Mouse (Mus musculus): ENCODE measurements at regions not wholly inside any gene's neighbourhood (a gene's known extent, or its start where the extent isn't known, plus 50 kb on each side); places are given as distances from the start of the nearest gene placed in this dataset.
"Not testable (repeated sequence)": the region's sequence is repeated elsewhere in the genome, so short reads cannot be mapped to it uniquely, and the experiment has no call there.

DNA sequence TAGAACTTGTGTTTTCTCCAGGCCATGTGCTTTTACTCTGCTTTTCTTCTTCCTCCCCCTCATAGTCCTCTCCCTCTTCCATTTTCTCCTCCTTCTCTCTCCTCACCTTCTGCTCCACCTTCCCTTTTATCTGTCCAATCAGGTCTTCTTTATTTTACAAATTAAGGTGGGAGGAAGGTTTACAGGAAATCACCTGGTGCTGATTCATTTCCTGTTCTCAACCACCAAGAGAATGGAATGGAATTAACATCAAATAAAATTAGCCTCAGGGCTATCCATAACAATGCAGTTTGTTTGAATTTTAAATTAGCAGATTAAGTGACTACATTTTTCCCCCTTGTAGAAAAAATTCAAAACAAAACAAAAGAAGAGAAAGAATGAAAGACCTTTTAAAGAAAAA is 414.3 kb upstream of the Slc39a10 start:
- no peak for DNase-seq (ENCODE audit: extremely low read depth, low read depth, low spot score)

DNA sequence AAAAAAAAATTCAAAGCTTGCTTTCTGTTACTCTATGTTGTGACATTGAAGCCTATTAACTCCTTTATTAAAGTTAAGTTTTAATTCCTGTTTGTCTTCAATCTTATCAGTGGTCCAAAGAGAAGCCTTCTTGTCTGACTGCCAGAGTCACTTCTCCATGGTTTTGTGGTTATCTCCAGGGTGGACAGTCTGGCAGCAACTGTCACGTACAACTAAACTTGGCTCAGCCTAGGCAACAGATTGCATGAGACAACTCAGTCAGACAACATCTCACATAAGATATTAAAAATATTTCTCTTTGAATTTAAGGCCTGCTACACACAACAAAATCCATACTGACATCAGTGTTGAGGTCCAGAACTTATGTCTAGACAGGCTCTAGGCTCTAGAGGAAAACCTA is 406.7 kb upstream of the Slc39a10 start:
- no peak for DNase-seq (ENCODE audit: extremely low read depth, low read depth, low spot score)

DNA sequence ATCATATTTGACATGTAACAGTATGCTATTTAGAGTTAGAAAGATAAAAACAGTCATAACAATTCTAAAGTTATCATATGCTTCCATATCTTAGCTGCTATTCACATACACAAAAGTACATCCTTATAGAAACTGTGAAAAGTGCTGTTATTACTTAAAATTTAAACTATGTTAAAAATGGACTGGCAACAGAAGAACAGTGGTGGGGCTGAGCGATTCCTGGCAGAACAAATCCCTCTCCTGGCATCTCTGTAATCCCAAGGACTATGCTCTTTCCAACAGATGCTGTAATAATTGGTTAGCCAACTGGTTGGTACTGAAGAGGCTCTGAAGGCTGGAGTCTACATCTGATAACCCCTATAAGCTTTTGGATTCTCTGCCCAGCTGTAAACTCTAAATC is 393.0 kb upstream of the Slc39a10 start:
- DNase-seq (ENCODE audit: extremely low read depth, low read depth, low spot score), result peak; percentile 26

DNA sequence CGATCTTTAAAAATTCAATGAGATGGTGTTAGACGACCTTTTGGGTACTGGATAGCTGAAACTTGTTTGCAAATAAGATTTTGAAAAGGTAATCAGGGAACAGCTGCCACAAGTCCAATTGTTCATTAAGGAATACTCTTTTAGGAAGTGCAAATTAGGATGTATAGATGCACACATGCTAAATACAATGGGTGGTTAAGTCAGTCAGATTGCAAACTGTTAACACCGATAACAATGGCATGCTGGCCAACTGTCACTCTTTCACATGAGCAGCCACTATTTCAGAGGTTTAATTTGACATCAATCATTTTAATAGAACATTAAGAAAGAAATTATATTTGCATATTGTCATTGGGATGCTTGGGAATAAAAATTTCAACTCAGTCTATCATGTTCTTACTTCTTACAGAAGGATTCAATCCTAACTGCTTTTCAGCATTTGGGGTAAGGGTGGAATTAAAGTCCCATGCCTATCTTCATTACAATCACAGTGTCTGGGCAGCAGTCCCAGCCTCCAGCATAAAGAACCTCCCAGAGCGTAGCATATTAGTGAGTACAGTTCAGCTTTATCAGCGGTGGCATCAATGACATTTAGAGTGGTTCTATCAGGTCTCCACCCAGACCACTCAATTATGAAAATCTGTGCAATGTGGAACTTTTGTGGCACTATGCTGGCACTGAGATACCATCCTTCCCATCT is 385.8 kb upstream of the Slc39a10 start:
- no peak for DNase-seq (ENCODE audit: extremely low read depth, low read depth, low spot score)

DNA sequence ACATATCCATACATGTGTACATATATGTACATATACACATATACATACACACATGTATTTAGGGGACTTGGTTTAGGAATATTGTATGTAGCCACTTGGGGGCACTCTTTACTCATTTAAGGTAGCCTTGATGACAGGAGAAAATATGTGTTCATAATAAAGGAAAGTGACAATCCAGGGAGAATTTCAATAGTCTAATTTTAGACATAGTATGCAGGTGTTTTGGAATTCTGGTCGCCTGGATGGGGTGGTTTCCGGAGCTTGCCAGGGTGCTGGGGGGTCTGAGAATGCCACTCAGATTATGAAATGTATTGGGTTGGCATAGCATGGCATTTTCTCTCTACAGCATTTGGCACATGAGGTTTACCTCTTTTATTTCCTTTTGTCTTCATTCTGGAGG is 385.2 kb upstream of the Slc39a10 start:
- no peak for DNase-seq (ENCODE audit: extremely low read depth, low read depth, low spot score)

DNA sequence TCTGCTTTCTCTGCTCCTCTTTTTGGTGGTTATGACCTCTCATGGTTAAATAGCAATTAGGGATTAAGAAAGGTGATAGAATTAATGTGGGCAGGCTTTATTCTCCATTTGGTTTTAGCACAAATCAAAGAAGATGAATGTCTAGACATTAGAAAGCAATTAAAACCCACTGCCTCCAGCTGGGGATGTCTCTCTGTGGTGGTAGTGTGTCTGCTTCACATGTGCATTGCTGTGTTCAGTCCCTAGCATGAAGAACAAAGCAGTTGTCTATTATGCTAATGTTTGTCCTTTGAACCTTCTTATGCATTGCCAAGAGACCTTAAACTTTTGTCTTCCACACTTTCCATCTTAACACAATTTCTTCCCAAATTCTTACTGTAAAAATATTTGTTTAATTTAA is 379.5 kb upstream of the Slc39a10 start:
- DNase-seq (ENCODE audit: extremely low read depth, low read depth, low spot score), result no peak

DNA sequence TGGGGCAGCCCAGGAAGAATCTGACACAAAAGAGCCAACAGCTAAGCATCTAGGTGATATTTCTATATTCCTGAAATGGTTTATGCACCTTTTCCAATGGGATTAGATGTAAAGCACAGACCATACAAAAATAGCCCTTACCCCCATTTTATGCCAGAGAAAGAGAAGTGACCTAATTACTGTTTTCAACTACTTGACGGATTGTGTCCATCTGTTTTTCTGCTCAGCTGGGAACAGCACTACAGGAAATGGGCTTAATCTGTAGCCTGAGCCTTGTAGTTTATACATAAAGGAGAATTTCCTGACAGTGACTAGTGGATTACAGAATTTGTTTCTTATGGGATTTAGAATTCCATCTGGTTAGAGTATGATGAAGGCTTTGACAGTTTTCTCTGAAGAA is 371.0 kb upstream of the Slc39a10 start:
- DNase-seq (ENCODE audit: extremely low read depth, low read depth, low spot score), result no peak

DNA sequence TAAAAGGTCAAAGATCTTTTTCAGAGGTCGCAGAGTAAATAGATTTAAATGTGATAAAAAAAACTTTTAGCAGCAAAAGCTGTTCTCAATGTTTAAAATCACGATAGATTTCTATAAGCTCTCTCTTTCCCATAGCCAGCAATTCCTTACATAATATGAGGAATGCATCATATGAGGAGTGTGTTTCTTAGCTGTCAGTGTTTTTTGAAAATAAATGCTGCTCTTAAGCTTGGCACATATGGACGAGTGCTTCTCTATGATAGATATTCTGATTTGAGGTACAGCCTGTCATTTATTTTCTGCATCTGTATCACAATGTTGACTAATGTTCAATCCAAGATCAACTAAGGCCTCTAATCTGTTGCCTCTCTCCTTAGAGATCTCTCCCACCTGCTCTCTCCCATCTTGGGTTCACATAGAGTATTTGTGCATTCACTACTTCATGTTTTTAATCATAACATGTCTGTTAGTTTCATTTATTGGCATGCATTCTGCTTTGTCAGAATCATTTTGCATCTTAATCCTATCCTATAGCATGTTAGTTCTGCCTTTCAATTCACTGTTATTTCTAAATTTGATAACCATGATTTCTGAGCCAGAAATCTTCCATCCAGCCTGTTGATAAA is 369.0 kb upstream of the Slc39a10 start:
- DNase-seq (ENCODE audit: extremely low read depth, low read depth, low spot score), result no peak

DNA sequence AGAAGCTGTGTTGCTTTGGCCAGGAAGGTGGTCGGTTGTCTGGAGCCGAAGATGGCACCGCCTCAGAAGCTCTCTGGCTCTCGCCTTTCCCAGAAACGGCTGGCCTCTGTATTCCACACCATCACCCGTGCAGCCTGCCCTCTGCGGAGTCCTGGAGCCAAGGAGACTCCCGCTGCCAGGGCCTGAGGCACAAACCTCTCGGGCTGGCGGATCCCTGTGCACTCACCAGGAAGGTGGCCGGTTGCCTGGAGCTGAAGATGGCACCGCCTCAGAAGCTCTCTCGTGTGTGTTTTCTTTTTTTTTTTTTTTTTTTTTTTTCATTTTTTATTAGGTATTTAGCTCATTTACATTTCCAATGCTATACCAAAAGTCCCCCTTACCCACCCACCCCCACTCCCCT is 358.1 kb upstream of the Slc39a10 start:
- not testable (repeated sequence) for DNase-seq (ENCODE audit: extremely low read depth, low read depth, low spot score)

DNA sequence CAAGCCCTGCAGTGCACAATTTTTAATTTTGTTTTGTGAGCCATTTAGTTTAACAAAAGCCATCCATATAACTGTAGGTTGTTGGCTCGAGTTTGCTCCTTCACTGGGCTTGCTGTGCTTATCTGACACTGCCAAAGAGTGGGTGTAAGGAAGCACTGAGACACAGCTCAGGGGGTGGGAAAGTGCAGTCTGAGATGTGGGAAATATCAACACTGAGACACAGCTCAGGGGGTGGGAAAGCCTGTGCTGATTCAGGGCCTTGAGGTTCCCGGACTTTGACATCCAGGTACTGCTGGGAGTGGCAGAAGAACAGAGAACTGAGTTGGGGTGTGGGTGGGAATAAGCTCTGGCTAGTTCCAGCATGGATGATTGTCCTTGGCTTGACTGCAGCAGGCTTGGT is 324.4 kb upstream of the Slc39a10 start:
- no peak for DNase-seq (ENCODE audit: extremely low read depth, low read depth, low spot score)

DNA sequence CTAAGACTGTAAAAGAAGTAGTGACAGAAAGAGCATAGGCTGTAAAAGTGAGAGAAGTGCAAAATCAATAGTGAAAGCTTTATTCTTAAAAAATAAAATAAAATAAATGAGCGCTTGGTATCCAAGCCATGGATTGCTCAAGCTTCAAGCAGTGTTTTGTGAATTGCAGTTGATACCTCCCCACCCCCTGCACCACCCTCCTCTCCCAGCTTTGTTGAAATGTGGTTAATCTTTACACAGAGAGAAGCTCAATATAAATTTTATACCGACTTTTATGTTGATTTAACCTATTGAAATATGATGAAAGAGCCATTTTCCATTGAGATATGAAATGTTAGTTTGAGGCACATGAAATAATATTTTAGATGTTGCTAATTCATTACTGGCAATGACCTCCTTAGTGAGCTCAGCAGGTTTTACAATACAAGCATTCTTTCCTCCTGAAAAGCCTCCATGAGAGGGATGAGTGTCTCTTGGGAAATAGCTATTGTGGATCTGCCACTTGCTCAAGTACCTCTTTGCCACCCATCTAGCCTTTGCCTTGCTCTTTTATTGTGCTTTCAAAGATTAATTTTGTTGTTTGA is 323.9 kb upstream of the Slc39a10 start:
- no peak for DNase-seq (ENCODE audit: extremely low read depth, low read depth, low spot score)

DNA sequence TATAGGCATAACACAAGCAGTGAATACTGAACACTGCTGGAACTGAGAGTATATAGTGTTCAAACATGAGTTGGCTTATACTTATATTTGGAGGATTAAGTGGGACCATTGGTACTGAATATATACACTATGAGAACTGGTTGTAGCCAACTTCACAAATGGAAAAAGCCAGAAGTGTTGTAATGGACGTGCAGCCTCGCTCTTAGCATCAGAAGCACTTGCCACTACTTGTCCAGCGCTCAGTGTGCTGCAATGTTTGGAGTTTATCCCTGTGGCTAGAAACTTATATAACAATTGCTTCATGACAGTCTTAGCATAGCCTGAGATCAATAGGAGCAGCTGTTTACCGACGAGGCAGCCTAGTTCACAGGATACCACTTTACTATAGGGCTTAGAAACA is 320.8 kb upstream of the Slc39a10 start:
- DNase-seq (ENCODE audit: extremely low read depth, low read depth, low spot score), result peak; percentile 96

DNA sequence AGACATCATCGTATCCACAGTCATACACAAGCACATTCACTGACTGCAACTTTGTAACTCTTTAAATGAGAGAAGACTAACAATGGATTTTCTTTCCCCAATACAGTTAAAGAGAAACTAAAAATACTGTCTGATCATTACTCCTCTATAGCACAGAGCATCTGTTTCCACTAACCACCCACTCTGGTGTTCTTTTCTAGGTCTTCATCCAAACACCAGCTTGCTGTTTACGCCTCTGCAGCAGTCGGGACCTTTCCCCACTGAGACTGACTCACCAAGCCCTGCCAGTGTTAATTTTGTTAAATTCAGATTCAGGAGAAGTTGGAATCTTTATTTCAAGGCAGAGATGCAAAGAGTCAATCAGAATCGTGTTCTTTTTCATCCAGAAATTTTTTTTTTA is 300.3 kb upstream of the Slc39a10 start:
- DNase-seq (ENCODE audit: extremely low read depth, low read depth, low spot score), result no peak

DNA sequence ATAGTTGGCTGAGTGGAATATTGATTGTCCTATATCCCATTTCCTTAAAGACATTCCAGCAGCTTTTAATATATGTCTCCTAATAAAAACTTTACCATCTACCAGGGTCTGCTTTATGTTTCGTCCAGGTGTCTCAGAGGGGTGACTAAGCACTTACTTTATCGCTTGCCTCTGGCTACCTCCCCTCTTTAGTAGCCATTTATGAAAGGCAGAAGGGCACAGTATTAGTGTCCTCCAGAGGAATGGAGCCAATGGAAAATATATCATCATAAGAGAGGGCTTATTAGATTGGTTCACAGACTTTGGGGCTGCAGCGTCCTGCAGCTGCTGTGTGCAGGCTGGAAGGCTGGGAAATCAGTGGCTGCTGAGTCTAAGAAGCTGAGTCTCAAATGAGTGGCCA is 271.8 kb upstream of the Slc39a10 start:
- no peak for DNase-seq (ENCODE audit: extremely low read depth, low read depth, low spot score)

DNA sequence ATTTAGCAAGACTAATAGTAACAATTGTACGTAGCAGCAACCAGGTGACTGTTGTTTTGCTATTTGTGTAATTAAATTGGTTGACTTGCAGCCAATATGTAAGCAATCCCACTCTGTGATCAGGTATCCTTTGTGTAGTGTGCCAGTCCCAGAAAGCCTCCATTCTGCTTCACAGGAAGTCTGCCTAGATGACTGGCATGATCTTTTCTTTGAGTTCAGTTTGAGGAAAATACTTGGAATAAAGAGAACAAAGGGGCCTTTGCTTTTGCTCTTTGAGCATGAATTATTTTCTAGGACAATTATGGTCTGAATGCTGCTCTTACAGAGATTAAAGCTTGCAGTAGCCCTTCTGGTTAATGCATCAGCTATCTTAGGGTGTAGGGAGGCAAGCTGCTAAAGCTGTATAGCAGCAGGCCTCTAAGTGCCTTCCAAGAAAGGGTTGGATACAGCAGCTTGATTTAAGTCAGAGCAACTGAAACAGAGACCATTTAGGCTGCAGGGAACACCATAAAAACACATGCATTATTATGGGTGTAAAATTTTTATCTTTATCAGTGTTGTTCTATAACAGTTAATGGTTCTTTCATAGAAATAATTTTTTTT is 271.3 kb upstream of the Slc39a10 start:
- DNase-seq (ENCODE audit: extremely low read depth, low read depth, low spot score), result no peak

DNA sequence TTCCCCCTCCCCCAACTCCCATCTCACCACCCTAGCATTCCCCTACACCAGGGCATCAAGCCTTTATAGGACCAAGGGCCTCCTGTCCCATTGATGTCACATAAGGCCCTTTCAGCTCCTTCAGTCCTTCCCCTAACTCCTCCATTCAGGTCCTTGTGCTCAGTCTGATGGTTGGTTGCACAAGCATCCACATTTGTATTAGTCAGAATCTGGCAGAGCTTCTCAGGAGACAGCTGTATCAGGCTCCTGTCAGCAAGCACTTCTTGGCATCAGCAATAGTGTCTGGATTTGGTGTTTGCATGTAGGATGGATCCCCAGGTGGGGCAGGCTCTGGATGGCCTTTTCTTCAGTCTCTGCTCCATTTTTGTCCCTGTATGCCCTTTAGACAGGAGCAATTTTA is 237.4 kb upstream of the Slc39a10 start:
- not testable (repeated sequence) for DNase-seq (ENCODE audit: extremely low read depth, low read depth, low spot score)

DNA sequence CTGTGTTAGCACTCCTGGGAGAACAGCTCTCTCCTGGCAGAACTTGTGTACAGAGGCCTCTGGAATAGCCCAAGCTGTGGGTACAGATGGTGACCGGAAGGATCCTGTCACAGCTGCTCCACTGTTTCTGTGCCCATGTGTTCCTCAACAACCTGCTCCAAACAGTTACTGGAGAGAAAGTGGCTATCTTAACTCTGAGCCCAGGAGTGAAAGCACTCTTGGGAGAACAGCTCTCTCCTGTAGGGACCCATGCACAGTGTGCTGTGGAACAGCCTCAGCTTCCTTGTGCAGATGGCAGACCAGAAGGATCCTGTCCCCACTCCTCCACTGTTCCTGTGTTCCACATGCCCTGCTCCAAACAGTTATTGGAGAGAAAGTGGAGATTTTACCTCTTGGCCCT is 227.0 kb upstream of the Slc39a10 start:
- DNase-seq (ENCODE audit: extremely low read depth, low read depth, low spot score), result no peak

DNA sequence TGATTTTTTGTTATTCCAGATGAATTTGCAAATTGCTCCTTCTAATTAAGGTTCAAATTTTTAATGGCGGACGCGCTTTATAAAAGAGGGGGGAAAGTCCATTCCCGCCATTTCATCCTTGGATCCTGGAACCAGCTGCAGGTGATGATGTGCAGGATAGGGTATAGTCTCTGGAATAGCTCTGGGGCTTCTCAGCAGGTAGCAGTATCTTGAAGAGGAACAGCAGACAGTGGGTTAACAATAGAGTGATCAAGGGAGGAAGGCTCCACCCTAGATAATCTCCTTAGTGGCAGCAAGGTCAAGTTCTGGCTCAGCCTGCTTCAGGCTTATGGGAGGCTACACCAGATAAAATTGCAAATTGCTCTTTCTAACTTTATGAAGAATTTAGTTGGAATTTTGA is 224.0 kb upstream of the Slc39a10 start:
- not testable (repeated sequence) for DNase-seq (ENCODE audit: extremely low read depth, low read depth, low spot score)

DNA sequence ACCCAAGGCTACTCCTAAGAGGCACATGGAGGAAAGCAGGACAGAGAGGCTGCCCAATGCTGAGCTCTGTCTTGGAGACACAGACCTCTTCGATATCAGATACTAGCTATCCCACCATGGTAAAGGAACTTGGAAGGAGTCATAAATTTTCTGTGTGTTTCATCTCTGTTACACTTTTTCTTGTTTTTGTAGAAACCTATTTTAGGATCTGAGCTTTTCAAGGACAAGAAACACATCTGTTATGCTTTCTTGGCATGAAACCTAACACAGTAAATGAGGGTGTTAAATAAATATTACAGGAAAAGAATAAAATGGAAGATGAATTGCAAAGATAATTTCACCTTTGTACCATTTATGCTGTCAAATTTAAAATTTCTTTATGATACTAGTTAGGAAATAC is 219.8 kb upstream of the Slc39a10 start:
- DNase-seq (ENCODE audit: extremely low read depth, low read depth, low spot score), result no peak

DNA sequence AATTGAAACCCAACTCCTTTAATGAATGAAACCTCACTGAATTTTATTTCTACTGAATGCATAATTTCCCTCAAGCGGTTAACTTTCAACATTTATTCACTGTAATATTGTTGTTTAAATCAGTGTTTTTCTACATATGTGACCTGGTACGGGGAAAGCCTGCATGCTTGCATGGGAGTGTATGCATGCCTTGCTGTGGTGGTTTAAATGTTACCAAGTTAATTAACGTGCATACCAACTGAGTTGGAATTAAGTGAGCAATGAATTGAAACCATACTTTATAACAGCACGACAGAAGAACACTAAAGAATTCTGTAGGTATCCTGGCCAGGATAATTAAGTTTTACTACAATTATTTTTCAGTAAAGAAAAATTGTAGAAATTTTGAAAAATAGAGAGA is 211.4 kb upstream of the Slc39a10 start:
- no peak for DNase-seq (ENCODE audit: extremely low read depth, low read depth, low spot score)

DNA sequence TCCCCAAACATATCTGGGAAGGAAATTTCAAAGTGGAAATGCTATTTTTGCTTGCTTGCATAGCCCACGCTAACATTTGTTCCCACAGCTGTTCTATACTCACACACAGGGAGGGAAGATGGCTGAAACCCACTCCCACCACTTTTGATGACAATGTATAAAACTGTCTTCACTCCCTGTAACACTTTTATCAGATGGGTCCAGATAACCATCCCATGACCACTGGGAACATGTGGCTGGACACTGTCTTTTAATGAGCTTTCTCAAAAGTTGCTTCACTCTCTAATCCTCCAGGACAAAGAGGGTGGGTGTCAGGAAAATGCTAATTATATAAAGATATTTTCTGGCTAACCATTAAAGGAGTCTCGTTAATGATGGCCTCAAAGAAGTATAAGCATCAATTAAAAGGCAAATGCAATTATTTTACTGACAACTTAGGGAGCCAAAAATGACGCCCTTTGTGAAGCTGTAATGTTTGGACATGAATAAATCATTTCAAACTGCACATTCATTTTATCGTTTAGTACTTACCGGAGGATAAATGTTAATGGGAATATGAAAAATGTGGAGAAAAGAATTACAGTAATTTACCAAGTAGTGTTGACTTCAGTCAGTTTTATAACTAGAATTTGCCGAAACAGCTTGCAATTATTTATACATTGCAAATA is 210.8 kb upstream of the Slc39a10 start:
- no peak for DNase-seq (ENCODE audit: extremely low read depth, low read depth, low spot score)

All from fat pad, adult 2 months (tissue).